Mouse (Mus musculus) intestine, embryonic 16.5 days (tissue): ENCODE measurements around the gene Dlg2. TPM values are rescaled to one million over a fixed set of nuclear protein-coding genes. Genes with fewer than 3 reads are reported as not detected.

Experiments used
- ATAC-seq: fragments of 200-750 bp; cut with Nextera tagmentation; 2 replicates; pipeline ENCODE4 v1.8.0; 2017; ENCODE audit warnings: moderate TSS enrichment, moderate library complexity
- H3K27ac ChIP-seq: fragments of 300-500 bp; sonication (generic); 2 replicates; pipeline ENCODE4 v1.5.1; 2014; ENCODE audit warnings: mild to moderate bottlenecking, low read length
- H3K27me3 ChIP-seq: fragments of 300-500 bp; sonication (generic); replicated peaks from 2 replicates; pipeline ENCODE4 v1.6.1; 2014; ENCODE audit warnings: low read length, control low read depth, mixed read lengths; ENCODE audit not compliant: control insufficient read depth, insufficient read depth
- H3K36me3 ChIP-seq: fragments of 300-500 bp; sonication (generic); 2 replicates; pipeline ENCODE4 v1.6.1; 2014; ENCODE audit warnings: low read length, control low read depth; ENCODE audit not compliant: control insufficient read depth, insufficient read depth
- H3K4me1 ChIP-seq: fragments of 300-500 bp; sonication (generic); 2 replicates; pipeline ENCODE4 v1.6.1; 2014; ENCODE audit warnings: low read length, control low read depth, mixed read lengths; ENCODE audit not compliant: control insufficient read depth, insufficient read depth
- H3K4me2 ChIP-seq: fragments of 300-500 bp; sonication (generic); 2 replicates; pipeline ENCODE4 v1.6.1; 2014; ENCODE audit warnings: low read depth, low read length, control low read depth
- H3K4me3 ChIP-seq: fragments of 300-500 bp; sonication (generic); 2 replicates; pipeline ENCODE4 v1.5.1; 2014; ENCODE audit warnings: mild to moderate bottlenecking, low read length
- H3K9ac ChIP-seq: fragments of 300-500 bp; sonication (generic); 2 replicates; pipeline ENCODE4 v1.6.1; 2014; ENCODE audit warnings: low read depth, low read length
- H3K9me3 ChIP-seq: fragments of 300-500 bp; sonication (generic); 2 replicates; pipeline ENCODE4 v1.6.1; 2016; ENCODE audit warnings: low read length, control low read depth; ENCODE audit not compliant: control insufficient read depth
- WGBS: fragments of 180-500 bp; shearing (Covaris S2); extraction: QIAGEN DNeasy Blood & Tissue Kit; methylation state at CpG from one replicate; pipeline ENCODE4 v1.1.7; 2014; 5-methylcytosine and 5-hydroxymethylcytosine counted together
- polyA plus RNA-seq: library from polyadenylated mRNA; unstranded; fragments of >200 nt; fragmentation: Nextera tagmentation; extraction: Ambion mirVana; gene quantifications from 2 replicates; pipeline ENCODE4 v1.2.1, GENCODE M21; 2015

The Dlg2 gene
- polyA plus RNA-seq, 1 experiment from 2014 or later = 3.9 TPM

DNA sequence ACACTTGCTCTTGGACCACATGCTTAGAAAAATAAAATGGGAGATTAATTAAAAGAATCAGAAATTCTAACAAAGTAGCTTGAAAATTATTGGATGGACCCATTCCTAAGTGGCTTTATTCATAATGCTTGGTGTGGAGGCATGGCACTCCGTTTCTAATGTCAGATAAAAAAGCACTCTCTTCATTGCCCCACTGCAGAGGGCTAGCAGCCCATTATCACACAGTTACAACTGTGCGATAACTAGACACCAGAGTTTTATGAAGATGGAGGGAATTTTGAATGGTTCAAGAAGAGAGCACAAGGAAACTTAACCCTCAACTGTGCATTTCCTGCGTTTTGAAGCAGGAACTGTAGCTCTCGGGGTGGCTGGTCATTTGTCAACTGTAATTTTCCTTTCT lies 1950.8 kb downstream of the Dlg2 start:
- Histone ChIP-seq H3K27ac (no peak overlapping the region), H3K4me2 (no peak overlapping the region), H3K9me3 (no peaks in the 10 kb centered on the region), H3K4me1 (no peaks in the 10 kb centered on the region), H3K36me3 (no peaks in the 10 kb centered on the region), H3K4me3 (no peak overlapping the region), H3K27me3 (no peaks in the 10 kb centered on the region), H3K9ac (no peak overlapping the region)
- WGBS = 74% methylated on average over 4 of the region's 4 CpGs
- no peak for ATAC-seq

DNA sequence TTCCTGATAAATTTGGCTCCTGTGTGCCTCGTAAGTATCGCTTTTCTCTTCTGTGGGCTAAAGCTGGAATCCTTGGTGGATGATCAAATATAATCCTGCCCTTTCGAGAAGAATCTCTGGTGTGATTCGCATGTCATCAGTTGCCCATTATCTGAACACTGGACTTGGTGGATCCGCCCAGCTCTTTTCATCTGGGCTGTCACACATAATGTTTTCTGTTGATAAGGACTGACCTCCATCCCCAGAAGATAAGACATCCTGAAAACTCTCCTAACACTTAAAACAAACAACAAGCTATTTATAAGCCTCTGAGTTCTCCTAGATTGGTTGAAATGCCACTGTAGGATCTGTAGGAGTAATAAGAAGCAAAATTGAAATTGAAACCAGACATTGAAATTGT lies 1952.2 kb downstream of the Dlg2 start:
- no peak for ATAC-seq
- Histone ChIP-seq H3K36me3 (no peaks in the 10 kb centered on the region), H3K27ac (no peak overlapping the region), H3K4me1 (no peaks in the 10 kb centered on the region), H3K27me3 (no peaks in the 10 kb centered on the region), H3K9me3 (no peaks in the 10 kb centered on the region), H3K9ac (no peak overlapping the region), H3K4me3 (no peak overlapping the region), H3K4me2 (no peak overlapping the region)
- WGBS = 65% methylated on average over 5 of the region's 5 CpGs

DNA sequence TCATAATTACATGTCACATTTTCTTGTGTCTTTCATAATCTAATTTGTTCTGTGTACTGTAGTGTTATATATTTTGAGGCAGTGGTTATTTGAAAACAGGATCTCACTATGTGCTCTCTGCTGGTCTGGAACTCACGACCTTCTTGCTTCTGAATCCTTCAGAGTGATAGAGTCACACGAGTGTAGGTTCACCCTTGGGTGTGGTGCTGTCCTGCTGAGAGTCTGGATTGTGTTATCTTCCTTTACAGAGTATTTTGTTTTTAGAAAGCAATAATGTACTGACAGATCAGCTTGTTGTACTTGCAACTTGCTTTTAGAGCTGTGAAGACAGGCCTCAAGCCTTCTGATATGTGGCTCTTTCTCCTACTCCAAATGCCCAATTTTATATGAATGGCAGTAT lies 1953.8 kb downstream of the Dlg2 start:
- WGBS = 64% methylated on average over 2 of the region's 2 CpGs
- Histone ChIP-seq H3K27ac (no peak overlapping the region), H3K36me3 (no peaks in the 10 kb centered on the region), H3K4me1 (no peaks in the 10 kb centered on the region), H3K9ac (no peak overlapping the region), H3K4me3 (no peak overlapping the region), H3K27me3 (no peaks in the 10 kb centered on the region), H3K9me3 (no peaks in the 10 kb centered on the region), H3K4me2 (no peak overlapping the region)
- no peak for ATAC-seq

DNA sequence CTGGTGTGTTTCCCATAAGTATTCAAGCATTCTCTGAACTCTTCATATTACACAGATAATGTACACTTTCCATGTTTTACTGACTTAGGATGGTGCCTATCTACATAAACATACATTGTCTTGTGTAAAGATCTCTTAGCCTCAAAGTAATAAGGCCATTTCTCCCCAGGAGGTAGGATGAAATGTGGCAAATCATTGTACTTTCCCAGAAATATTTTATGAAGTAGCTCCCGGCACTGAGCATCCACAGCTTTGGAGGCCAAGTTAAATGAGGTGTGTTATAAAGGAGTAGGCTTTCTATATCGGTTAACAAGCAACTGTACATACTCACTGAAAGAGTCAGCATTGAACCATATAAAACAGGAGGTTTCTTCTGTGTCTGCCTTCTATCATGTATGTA lies 1960.7 kb downstream of the Dlg2 start:
- H3K4me2 ChIP-seq = no peak overlapping the region
- H3K9me3 ChIP-seq = no peaks in the 10 kb centered on the region
- H3K4me1 ChIP-seq = no peaks in the 10 kb centered on the region
- no peaks in the 10 kb centered on the region for H3K27me3 ChIP-seq
- H3K36me3 ChIP-seq = no peaks in the 10 kb centered on the region
- 85% methylated on average over 2 of the region's 2 CpGs for WGBS
- no peak overlapping the region for H3K4me3 ChIP-seq
- no peak overlapping the region for H3K9ac ChIP-seq
- H3K27ac ChIP-seq = no peak overlapping the region
- no peak for ATAC-seq

DNA sequence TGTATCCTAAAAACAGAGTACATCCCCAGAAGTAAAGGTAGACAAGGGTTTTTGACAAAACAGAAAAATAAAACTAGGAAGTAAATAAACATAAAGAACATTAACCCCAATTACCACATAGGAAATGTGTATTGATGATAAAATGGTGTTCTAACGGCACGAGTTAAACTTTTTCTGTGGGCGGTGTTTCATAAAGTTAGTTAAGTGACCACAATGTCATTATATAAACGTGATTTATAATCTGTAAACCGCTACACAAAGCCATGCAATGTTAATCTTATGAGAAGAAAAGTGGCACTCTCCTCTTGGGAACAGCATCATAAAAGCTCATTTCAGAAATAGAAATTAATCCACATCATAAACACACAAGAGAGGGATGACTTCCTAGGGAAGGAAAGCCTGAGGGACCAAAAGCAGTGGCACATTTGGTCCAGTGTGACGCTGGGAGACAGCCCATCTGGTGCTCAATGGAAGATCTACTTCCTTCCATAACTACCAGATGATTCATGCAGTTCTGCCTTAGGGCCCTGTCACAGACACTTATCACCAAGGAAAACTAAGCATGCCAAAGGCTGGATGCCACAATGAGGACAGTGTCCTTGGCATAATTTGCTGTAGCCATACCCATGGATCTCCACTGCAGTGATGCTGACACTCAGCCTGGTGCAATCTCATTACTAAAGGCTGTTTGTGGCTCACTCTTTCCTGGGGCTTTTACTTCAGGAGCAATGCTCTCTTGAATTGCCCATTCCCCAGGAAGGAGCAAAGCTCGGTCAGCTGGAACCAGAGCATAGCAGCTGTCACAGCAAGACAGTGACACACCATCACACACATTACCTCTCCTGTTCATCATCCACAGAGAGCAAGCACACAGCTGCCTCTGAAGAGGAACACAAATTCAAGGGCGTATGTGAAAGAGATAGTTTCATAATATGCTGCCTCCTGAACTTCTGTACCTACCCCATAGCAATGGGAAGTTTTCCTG lies 1963.3 kb downstream of the Dlg2 start:
- Histone ChIP-seq H3K4me1 (no peaks in the 10 kb centered on the region), H3K27me3 (no peaks in the 10 kb centered on the region), H3K36me3 (no peaks in the 10 kb centered on the region), H3K4me2 (no peak overlapping the region), H3K9ac (no peak overlapping the region), H3K27ac (no peak overlapping the region), H3K4me3 (no peak overlapping the region), H3K9me3 (no peaks in the 10 kb centered on the region)
- WGBS = 80% methylated on average over 8 of the region's 8 CpGs
- ATAC-seq = no peak

DNA sequence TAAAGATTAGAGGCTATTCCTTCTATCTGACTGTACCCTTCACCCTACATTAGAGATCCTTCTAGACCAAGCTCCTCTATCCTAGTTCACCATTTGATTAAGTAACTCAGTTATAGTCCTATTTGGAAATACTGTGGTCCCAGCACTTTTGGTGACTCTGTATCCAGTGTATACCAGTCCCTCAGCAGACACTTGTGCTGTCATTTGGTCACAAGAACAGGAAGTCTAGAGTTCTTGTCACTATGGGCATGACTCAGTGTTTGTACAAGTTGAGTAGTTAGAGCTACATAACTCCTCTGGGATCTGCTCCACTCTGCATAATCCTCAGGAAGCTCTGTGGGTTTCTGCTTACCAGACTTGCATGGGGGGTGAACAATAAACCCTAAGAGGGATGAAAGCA lies 1965.1 kb downstream of the Dlg2 start:
- H3K4me3 ChIP-seq = no peak overlapping the region
- no peaks in the 10 kb centered on the region for H3K27me3 ChIP-seq
- no peaks in the 10 kb centered on the region for H3K36me3 ChIP-seq
- 0 out of 2 replicates have a peak, but pooled peaks have one; percentile 36 for ATAC-seq
- H3K4me1 ChIP-seq = no peaks in the 10 kb centered on the region
- no peak overlapping the region for H3K4me2 ChIP-seq
- no peak overlapping the region for H3K27ac ChIP-seq
- no peak overlapping the region for H3K9ac ChIP-seq
- H3K9me3 ChIP-seq = no peaks in the 10 kb centered on the region

DNA sequence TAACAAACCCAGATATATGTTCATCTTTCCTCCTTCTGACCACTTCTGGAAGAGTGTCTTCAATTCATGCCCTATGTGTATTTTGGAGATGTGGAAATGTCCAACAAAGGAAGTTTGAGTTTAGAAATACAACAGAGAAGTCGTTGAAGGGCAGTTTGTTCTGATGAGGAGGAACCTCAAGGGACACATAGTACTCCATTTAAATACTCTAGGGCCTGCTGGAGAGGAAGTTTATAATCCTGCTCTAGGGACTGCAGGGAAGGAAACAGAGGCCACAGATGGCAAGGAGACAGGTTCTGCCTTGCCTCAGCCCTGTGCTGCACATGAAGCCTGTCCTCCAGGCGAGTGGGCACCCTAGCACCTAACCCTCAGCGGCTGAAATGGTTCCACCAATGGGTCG lies 1965.6 kb downstream of the Dlg2 start:
- Histone ChIP-seq H3K4me3 (no peak overlapping the region), H3K27ac (no peak overlapping the region), H3K9me3 (no peaks in the 10 kb centered on the region), H3K4me1 (no peaks in the 10 kb centered on the region), H3K27me3 (no peaks in the 10 kb centered on the region), H3K36me3 (no peaks in the 10 kb centered on the region), H3K4me2 (no peak overlapping the region), H3K9ac (no peak overlapping the region)
- WGBS = 84% methylated on average over 4 of the region's 4 CpGs
- no peak for ATAC-seq

DNA sequence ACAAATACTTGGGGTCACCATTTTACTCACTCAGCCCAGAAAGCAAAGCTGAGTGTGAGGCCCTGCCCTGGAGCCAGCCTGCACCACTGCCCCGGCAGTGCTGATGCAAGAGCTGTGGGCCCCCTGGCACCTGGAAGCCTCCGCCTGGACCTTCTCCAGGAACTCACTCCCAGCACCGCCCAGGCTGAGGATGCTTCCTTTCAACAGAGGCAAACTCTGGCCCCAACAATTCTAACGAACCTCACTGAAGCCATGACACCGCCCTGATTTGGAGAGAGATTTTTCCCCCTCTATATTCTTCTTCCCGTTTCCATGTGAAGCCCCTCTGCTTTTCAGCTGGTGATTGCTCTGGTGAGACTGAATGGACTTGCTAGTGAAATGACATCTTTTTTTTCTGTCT lies 1971.5 kb downstream of the Dlg2 start:
- Histone ChIP-seq H3K27ac (no peak overlapping the region), H3K4me3 (no peak overlapping the region), H3K4me1 (no peaks in the 10 kb centered on the region), H3K4me2 (no peak overlapping the region), H3K9me3 (no peaks in the 10 kb centered on the region), H3K9ac (no peak overlapping the region), H3K27me3 (no peaks in the 10 kb centered on the region), H3K36me3 (no peaks in the 10 kb centered on the region)
- ATAC-seq = no peak
- 64% methylated on average over 6 of the region's 6 CpGs for WGBS

DNA sequence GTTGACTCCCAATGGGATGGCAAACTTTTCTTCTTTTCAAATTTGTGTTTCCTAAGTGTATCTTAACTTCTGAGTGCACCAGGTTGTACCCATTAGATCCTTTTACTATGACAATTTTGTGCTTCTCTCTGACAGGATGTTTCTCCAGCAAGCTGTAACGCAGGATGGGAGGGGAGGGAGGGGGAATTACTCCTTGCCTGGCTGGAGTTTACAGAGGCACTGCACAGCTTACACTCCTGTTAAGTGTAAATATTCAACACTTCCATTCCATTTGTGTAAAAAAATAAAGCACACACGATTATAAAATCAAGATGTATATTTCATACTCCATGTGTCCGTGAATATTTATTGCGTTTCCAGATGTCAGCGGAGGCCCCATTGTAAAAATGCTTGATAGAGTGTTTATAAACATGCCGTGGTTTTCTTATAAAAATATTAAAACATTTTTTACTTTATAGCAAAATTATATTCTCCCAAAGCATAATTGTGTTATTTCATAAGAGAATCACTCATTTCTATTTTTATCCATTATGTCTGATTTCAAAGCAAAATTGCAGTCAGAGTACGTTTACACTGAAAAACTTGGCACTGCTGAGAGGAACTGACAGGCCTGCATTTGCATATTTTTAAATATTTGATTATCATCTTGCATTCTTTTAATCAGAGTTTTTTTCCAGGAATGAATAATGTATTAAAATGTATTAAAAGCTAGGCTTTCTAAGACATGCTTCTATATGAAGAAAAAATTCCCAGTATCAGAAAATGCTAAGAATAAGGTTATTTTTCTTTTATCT lies 1972.5 kb downstream of the Dlg2 start:
- Histone ChIP-seq H3K36me3 (no peaks in the 10 kb centered on the region), H3K4me1 (no peaks in the 10 kb centered on the region), H3K9ac (no peak overlapping the region), H3K4me3 (no peak overlapping the region), H3K27ac (no peak overlapping the region), H3K4me2 (no peak overlapping the region), H3K27me3 (no peaks in the 10 kb centered on the region), H3K9me3 (no peaks in the 10 kb centered on the region)
- 61% methylated on average over 7 of the region's 7 CpGs for WGBS
- no peak for ATAC-seq
